Mouse (Mus musculus) frontal cortex, postnatal 25 days (tissue): Measurements from ENCODE around the gene Nrd1.

ENCODE experiments used
- DNase-seq, 2 experiments: peaks; one replicate each; pipeline ENCODE4 v3.0.0; 2022; ENCODE audit warnings: low spot score in 2 of 2

The Nrd1 gene

DNA sequence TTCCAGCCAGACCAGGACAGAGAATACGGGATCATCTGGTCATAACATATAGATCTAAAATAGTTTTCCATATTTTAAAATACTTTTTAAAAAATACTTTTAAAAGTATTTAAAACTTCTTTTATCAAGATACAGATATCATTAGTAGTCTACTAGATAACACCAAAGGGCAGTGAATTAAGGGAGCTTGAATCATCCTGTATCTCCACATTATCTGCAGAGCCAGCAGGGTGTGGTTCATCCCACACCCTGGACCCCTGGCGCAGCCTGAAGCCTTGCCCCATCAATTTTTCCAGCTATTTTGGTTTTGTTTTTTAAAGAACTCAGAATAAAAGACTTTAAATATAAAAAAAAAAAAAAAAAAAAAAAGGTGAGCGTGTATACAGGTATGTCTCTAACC lies 98.4 kb downstream of the Nrd1 start:
- DNase-seq = no peak

DNA sequence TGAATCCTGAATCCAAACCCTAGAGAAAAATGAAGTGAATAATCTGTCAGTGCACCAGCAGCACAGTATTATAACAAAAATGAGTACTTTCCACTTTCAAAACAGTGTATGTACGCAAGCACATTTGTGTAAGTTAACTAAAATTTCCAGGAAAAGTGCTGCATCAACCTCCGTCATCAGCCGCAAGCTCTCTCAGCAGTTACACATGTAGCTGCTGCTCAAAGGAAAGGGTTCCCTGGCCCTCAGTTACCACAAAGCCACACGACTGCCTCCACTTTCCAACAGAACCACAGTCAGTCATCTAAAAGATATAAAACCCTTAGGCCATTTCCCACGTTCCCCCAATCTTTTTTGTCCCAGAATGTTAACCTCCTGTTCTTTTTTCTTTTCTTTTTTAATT lies 102.1 kb downstream of the Nrd1 start:
- DNase-seq = no peak

DNA sequence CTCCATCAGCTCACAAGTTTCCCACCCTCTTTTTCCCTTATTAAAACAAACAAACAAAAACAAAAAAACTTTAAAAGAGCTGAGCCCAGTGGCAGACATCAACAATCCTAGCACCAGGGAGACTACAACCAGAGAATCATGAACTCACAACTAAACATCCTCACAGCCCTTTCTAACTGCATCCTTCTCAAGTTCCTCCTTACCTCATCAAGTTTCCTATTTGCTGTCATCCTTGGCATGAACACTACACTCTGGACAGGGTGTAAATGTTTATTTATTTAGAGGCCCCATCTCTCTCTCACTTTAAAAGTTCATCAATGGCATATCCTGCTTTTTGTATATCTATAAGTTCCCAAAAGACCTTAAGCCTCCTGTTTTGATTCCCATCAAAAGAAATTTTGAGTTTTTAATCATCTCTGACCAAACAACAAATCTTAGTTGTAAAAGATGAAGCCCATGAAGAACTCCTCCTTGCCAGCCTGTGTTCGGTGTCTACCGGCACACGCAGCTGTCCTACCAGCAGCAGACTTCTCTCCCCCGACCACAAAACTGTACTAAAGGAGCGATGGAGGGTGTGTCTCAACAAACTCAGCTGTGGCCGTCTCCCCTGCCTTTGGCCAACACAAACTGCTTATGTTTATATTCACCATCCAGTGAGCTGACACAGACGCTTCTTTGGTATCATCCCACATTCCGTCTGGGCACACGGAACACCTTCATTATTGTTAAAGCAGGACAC lies 102.9 kb downstream of the Nrd1 start:
- DNase-seq = no peak

DNA sequence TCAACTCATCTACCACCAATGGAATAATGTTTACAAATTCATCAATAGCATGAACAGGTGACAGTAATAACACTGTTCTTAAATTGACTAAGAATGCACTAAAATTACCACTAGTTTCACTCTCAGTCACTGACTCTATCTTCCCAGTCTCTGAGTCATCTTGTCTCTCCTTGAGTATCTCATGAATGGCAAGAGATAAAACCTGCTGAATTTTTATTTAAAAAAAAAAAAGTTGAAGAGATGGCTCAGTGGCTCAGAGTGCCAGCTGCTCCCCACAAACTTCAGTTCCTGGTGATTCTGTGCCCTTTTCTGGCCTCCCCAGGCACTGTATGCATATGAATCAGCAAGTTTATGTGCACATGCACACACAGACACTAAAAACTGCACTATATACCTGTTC lies 104.8 kb downstream of the Nrd1 start:
- DNase-seq = no peak

DNA sequence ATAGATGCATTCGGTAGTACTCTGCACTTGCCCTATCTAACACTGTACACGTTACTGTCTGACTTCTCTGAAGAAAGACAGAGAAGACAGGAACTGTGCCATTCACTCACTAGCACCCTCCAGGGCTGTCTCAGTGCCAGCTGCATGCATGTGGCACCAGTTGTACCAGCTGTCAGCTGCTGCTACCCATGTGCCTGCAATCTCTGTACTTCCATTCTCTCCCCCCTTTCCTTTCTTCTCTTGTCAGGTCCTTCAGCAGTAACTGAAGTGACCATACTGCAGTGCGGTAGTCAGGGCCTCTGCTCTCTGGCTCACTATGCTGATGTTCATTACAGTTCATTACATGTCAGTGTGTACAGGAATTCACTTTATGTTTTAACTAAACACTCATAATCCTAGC lies 105.6 kb downstream of the Nrd1 start:
- no peak for DNase-seq

DNA sequence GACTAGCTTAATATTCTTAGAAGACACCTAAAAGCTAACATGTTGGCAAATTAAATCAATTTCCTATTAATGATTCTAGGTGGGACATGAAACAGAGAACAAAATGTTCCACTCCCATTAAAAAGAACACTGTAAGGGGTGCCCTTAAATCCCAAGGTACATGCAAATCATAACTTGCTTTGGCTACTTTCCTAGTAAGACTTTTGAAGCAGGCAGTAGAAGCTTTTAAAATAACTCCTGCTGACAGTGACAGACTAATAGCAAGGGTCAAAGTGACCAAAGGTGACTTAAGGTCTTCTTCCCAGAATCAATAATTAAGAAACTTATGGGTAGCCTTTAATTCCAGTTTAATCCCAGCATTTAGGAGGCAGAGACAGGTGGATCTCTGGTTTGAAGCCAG lies 106.1 kb downstream of the Nrd1 start:
- DNase-seq = no peak

DNA sequence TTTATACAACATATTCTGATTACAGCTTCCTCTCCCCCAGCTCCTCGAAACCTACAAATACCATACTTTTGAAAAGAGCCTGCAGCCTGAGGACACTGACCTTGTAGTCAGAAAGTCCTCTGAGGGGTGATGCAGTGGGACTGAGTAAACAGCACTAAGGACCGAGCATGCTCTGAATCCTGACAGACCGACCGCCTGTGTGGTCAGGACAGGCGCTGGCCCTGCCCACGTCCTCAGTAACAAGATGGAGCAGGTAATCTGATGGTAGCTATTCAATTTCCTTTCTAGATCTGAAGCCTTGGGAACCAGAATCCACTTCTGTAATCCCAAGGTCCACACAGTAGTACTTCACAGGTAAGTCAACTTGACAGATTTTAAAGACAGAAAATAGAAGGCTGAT lies 108.6 kb downstream of the Nrd1 start:
- no peak for DNase-seq

DNA sequence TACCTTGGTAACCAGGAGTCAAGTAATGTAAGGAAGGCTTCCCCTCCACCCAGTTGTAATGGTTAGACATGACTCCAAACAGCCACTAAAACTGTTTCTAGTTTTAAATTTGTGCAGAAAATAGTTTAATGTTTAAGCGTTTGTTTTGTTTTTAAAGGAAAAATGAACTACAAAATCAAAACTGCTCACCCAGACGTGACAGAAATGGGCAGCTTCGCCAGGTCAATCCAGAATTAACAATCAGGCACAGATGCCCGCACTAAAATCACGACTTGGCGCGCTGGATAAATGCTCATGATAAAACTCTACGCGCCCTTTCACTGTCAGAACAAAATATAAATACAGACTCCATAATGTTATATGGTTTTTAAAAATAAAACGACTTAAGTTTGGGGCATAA lies 109.2 kb downstream of the Nrd1 start:
- DNase-seq = no peak

DNA sequence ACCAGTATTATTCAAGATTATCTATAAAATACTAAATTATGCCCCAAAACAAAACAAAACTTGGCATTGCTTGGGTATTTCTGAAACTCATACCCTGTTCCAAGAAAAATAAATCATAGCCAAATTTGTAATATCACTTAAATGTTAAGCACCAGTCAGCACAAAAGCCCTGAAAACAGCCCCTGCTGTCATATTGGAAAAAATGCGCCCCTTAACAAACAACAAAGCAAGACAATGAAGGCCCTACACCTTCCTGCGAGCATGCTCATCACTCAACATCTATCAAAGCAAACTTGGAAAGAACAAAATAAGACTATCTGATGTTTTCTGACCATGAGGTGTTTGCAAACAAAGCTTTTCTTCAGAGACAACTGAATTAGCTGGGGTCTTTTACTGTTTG lies 110.5 kb downstream of the Nrd1 start:
- DNase-seq = no peak
